Mouse (Mus musculus) thymus, postnatal 14 days (tissue): ENCODE results near the gene Gfi1.

ENCODE experiments used
- DNase-seq: peaks from one replicate; pipeline ENCODE4 v3.0.0; 2021

Gfi1 gene

GRCm38 (mm10) chr5:107725435-107726261 lies at the start of gene Gfi1:
Gene Gfi1, minus strand, starts transcription at chr5:107726036.
- DNase-seq, result peak; percentile 88

GRCm38 (mm10) chr5:107772049-107772448 lies 46.2 kb upstream of the Gfi1 start:
- DNase-seq, result no peak

- no peak for DNase-seq
Observed at GRCm38 (mm10) chr5:107768224-107768623, 42.4 kb upstream of the Gfi1 start.

GRCm38 (mm10) chr5:107765946-107766345 lies 40.1 kb upstream of the Gfi1 start:
- no peak for DNase-seq

GRCm38 (mm10) chr5:107764486-107764885 lies 38.6 kb upstream of the Gfi1 start:
- DNase-seq, result no peak

GRCm38 (mm10) chr5:107763674-107764073 lies 37.8 kb upstream of the Gfi1 start:
- no peak for DNase-seq

- DNase-seq, result no peak
Observed at GRCm38 (mm10) chr5:107759121-107759520, 33.3 kb upstream of the Gfi1 start.

GRCm38 (mm10) chr5:107756072-107756471 lies 30.2 kb upstream of the Gfi1 start:
- no peak for DNase-seq

- DNase-seq, result peak; percentile 30
Observed at GRCm38 (mm10) chr5:107754740-107755139, 28.9 kb upstream of the Gfi1 start.

GRCm38 (mm10) chr5:107753656-107754055 lies 27.8 kb upstream of the Gfi1 start:
- DNase-seq, result no peak

- DNase-seq, result peak; percentile 31
Observed at GRCm38 (mm10) chr5:107749229-107749916, 23.5 kb upstream of the Gfi1 start.

GRCm38 (mm10) chr5:107739023-107739422 lies 13.2 kb upstream of the Gfi1 start:
- peak; percentile 88 for DNase-seq

- peak; percentile 55 for DNase-seq
Observed at GRCm38 (mm10) chr5:107738296-107738695, 12.5 kb upstream of the Gfi1 start.

- no peak for DNase-seq
Observed at GRCm38 (mm10) chr5:107736171-107736570, 10.3 kb upstream of the Gfi1 start.

- no peak for DNase-seq
Observed at GRCm38 (mm10) chr5:107731844-107732243, 6.0 kb upstream of the Gfi1 start.

GRCm38 (mm10) chr5:107731408-107731807 lies 5.6 kb upstream of the Gfi1 start:
- no peak for DNase-seq

GRCm38 (mm10) chr5:107727007-107727402 lies 1.2 kb upstream of the Gfi1 start:
- DNase-seq, result no peak

- peak; percentile 63 for DNase-seq
Observed at GRCm38 (mm10) chr5:107726281-107727006, 608 bp upstream of the Gfi1 start.

- DNase-seq, result peak; percentile 71
Observed at GRCm38 (mm10) chr5:107724661-107725434, 988 bp downstream of the Gfi1 start.

GRCm38 (mm10) chr5:107723541-107724511 lies 2.0 kb downstream of the Gfi1 start:
- DNase-seq, result peak; percentile 64
